Mouse (Mus musculus) lung, postnatal 10 days (tissue): ENCODE results near the gene Phf2.

ENCODE experiments used
- DNase-seq: peaks from one replicate; pipeline ENCODE4 v3.0.0; 2021

Phf2 gene

DNA sequence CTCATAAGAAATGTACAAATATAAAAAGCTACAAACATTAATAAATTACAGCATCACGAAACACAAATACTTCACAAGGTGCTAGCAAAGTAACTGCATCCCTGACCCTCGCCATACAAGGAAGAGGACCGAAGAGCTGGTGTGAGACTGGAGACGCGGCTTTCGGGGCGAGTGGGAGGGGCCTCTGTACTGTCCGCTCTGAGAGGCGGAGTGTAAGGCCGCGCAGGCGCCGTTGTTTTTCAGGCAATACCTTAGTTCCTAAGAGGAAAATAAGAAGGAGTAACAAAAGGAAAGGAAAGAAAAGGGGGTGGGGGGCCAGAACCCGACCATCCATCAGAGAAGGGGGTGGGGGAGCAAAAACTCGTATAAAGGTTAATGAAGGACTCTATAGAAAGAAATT lies 68.7 kb downstream of the Phf2 start:
- no peak for DNase-seq

DNA sequence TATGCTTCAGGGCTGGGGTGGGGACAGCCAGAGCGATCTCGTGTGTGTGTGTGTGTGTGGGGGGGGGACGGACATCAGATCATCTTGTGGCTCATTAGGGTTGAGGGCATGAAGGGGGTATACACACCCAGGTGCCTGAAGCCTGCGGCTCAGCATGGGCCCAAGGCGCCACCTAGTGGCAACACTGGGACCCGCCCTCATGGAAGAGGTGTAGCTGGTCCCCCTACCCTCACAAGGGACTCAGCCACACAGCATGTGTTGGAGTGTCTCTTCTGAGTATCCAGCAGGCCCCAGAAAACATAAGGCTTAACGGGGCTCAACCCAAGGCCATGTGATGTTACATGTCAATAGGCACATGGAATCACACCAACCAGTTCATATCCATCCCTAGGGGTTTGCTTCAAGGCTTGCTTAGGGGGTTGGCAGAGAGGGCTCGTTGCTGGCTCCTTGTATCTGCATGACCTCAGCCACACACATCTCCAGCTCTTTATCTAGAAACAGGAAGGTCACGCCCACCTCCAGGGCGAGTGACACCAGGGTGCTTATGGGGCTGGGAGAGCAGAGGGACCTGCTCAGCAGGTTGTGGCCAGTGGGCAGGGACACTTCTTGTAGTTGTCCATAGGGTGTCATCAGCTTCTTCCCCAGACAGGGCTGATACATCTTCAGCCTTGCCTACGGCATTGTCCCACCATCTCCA lies 69.9 kb downstream of the Phf2 start:
- DNase-seq = peak; percentile 76

DNA sequence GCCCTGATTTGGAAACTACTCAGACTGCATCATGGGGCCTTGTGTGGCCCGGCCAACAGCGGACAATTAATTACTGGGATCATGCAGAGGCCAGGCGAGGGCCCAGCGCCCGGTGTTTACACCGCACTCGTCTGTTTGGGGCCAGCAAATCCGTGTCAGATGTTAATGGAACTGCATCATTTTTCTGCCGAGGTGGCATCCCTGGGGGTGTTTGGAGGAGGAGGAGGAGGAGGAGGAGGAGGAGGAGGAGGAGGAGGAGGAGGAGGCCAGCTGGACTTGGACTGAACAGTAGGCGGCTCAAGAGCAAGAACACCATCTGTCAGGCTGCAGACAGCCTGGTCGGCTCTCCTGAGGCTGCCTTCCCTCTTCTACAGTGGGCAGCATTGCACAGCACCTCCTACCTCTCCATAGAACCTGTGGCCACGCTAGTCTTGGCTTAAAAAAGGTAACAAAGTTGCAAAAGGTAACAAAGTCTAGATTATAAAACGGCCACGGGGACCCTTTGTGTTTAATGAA lies 72.6 kb downstream of the Phf2 start:
- DNase-seq = peak; percentile 51

DNA sequence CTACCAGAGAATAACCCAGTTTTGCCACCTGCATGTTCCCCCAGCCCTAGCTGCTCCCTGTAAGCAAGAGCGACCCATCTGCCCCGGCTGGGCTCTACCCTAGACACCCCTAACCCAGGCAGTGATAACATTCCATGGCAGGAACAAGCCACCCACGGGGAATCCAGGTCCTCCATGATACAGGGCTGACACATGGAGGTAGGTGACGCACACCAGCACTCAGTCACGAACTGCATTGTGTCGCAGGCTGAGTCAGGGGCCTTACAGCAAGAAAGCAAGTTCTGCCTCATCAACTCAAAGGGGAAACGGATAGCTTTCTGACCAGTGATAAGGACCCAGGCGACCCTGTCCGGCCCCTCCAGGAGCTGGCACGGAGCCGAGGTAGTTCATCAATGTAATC lies 74.0 kb downstream of the Phf2 start:
- no peak for DNase-seq

DNA sequence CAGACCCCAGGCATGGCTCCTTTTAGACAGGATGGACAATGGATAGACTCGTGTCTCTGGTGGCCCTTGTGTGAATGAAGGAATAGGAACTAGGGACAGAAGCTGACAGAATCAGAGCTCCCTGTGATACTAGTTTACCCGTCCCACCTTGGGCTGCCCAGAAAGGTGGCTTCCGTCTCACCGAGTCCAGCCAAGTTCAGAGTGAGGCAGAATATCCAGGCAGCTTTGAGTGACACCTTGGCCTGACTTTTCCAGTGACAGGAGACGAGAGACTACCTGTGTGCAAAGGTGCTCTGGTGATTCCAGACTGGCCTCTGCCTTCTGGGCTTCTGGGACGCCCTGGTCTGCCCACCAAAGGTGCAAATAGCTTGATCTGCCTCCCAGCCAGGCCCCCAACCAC lies 75.2 kb downstream of the Phf2 start:
- no peak for DNase-seq

DNA sequence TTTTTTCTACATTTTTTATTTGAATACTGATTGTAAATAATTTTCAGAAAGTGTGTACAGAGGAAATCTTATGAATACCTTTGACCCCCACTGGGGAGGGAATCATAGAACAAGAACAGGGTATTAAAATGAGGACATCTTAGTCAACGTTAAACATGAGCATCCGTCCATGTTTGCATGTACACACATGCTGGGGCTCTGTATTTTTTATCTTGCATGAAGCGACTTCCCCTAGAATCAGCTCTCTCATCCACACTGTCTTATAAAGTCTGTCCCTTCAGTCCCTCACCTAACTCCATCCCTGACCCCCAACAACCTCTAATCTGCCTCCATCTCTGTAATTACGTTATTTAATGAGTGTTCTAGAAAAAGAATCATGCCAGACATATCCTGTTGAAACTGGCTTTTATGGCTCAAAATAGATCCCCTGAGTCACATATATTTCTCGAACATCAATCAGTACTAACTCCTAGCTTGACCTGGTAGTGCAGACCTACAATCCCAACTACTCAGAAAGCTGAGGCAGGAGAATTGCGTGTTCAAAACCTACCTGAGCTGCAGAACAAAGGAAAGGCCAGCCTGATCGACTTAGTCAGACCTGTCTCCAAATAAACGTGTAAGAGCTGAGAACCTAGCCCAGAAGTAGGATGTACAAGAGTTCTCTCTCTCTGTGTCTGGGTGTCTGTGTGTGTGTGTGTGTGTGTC lies 86.2 kb downstream of the Phf2 start:
- DNase-seq = no peak

DNA sequence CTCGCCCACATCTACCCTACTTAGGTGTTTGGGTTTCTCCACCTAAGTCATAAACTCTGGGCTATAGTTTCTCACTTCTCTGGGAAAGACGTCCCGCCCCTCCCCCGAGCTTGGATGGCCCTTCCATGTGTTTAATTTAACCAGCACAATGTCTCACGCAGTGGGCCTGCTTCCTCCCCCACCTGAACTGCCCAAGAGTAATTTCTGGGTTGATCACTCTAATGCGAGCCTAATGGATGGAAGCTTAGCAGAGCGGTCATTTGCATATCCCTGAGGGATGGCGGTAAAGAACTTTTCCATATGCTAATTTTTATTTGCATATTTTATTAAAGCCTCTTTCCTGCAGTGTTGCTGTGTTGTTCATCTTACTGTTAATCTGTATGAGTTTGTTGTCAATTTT lies 86.8 kb downstream of the Phf2 start:
- no peak for DNase-seq

DNA sequence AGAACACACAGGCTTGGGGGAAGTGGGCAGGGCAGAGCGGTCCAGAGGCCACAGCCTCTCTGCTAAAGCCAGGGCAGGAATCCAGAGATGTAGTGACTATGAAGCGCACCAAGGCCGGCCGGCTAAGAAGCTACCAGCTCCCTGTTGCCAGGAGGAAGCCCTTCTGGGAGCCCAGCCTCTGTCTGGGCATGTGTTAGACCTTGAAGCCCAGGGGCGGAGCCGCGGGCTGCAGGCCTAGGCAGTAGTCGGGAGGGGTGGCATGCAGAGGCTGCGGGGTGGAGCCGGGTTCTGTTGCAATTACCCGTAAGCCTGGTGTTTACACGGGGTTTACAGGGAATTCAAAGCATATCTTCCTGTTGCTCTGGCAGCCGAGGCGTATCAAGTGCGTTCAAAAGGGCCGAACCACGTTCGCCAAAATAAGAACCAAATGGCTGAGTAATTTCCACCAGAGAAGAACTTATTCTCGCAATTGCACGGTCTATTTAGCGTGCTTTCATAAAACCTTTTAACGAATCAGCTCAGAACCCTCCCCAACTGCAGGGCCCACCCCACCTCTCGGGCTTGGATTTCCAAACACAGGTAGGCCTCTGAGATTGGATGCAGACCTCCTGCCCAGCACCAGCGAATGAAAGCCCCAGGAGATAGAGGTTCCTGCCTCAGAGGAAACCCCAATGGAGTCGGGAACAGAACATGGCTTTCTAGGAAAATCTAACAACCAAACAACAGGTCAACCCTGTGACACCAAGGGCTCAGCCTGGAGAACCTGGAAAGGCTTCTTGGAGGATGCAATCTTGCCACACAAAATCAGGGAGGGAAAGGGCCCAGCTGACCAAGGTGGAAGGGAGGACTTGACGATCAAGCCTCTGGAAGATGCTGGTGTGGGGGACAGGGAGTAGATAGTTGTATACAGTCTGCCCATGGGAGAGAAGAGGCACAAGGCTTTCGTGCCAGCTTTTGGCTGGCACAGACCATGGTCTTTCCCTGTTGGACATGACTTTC lies 87.9 kb downstream of the Phf2 start:
- peak; percentile 73 for DNase-seq

DNA sequence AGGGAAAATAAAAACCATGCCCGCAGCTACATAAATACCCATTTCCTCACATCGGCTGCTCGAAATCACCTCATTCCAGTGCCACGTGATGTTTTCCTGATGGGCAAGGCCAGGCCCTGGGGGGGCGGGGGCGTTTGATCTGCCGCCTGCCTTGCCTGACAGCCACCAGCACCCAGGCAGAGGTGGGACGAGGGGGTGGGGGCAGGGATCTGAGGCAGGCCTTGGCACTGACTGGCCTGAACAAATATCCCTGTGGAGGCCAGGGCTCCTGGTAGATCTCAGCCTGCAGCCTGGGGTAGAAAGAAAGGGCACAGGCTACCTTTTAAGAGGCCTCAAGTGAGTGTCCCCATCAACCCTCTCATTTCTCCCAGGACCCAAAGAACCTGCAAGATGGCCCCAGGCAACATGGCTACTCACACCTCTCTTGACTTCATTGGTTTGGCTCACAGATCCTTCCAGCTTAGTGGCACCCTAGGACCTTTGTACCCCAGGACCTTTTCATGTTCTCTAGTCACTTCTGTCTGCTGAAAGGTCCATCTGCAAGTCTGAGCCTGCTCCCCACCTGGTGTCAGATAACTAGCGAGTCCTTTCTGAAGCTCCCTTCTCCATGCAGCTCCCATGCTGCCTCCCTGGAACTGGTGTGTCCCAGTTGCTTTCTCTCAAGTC lies 90.4 kb downstream of the Phf2 start:
- no peak for DNase-seq

DNA sequence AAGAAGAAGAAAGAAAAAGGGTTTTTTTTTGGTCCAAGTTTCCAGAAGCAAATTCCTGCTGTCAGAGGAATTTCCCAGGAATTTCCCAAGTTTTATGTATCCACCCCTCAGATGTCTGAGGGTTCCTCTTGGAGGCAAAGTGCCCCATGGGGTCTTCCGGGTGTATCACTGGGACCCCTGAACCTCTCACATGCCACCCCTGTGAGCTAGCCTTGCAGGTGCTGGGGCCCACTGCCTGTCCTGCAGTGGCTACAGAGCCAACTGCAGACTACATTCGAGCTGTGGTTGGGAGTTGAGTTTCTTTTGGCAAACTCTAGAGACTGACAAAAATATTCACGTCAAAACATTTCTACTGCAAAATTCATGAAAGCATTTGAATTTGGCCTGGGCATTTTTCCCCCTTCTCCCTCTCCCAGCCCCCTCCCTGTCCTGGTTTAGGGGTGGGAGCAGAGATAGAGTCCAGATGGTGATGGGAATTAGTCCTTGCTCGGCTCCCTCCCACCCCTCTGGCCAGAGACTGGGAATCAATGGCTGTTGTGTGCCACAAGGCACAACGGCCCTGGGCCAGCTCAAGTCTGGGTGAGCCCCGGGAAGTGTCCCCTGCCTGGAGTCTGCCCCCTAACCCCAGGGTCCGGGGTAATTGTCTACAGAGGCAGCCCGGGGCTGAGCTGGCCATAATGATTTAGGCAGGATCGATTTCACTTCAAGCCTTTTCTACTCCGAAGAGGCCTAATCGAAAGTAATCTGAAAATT lies 91.2 kb downstream of the Phf2 start:
- DNase-seq = peak; percentile 65

DNA sequence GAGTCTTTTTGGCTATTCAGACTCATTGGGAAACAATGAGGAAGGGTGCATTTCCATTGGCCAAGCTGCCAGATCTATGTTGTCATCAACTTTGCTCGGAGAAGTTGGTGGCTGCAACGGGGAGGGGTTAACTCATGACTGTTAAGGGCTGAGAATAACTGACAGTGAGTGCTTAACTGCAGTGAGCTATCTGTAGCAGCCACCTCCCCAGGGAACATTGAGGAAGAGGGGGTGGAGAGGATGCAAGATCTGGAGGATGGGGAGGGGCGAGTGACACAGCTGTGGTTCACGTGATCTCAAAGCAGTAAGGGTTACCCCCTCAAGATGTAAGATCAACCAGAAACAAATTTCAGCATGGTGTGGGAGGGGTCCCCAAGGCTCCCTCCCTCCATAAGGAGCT lies 92.8 kb downstream of the Phf2 start:
- DNase-seq = no peak

DNA sequence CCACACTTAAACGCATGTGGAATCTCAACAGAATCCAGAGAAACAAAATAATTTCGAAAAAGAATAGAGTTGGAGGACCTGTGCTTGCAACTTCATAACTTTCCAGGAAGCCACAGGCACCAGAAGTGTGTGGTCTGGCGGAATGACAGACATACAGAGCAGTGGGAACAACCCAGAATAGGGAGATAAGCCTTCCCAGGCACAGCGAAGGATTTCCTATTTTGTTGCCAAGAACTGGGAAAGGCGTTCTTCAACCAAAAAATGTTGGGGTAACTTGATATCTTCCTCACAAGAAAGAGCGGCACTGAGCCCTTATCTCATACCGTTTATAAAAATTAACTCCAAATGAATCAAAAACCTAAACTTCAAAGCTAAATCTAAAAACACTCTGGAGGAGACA lies 96.4 kb downstream of the Phf2 start:
- no peak for DNase-seq

DNA sequence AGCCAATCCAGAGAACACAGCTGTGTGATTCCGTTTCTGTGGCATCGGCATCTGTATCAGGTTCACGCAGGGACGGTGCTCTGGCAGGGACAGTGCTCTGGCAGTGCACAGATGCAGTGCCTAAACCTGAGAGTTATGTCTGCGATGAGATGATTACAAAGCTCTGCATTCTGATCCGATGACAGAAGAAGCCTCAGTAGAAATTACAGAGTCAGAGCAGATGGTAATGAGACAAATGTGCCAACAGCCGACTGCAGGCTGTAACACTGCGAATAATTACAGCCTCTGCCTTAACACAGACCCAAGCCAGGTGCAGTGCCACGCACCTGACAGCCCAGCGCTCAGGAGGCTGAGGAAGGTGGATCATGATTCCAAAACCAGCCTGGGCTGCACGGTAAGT lies 102.8 kb downstream of the Phf2 start:
- no peak for DNase-seq

DNA sequence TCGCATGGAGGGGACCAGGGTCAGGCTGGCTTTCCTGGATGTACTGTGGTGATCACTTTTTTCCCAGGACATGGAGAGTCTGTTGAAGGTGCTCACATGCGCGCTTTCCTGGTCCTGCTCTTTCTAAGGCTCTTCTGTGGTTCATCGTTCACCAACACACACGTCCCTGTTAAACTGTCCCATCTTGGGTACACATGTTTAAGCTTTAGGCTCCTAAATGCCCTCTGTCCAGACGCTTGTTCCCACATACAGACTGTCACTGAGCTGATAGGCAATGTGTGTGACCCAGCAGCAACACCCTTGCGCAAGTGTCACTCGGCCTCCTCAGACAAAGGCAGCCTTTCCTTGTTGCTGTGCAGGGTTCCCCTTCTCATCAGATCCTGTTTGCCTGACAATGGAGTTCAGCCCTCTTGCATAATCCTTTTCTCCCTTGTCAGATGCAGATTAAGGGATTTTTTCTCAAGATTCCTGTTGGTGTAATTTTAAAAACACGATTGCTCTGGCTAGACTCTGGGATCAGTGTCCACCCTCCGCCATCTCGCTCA lies 107.1 kb downstream of the Phf2 start:
- DNase-seq = no peak

DNA sequence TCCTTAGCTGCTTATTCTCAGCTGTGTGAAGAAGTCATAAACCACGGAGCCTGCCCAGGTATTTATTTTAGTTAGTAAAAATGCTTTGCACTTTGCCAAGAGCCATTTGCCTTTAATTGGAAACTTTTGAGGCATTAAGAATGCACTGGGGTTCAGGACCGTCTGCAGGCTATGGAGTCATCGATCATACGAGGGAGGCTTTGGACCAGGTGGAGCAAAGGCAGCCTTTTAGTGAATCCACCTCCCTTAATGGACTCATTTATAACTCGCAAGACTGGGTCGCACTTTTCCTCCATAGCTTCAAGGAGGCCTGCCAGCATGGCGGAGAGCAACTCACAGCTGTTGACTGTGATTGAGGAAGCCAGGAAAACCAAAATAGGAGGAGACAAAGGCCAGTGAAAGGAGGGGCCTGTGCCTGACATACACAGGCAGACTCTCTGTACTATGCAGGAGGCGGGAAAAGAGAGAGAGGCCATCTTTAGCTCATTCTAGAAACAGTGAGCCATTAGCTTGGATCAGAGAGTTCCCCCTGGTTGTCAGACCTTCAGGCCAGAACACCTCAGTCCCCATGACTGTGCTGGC lies 110.0 kb downstream of the Phf2 start:
- no peak for DNase-seq

DNA sequence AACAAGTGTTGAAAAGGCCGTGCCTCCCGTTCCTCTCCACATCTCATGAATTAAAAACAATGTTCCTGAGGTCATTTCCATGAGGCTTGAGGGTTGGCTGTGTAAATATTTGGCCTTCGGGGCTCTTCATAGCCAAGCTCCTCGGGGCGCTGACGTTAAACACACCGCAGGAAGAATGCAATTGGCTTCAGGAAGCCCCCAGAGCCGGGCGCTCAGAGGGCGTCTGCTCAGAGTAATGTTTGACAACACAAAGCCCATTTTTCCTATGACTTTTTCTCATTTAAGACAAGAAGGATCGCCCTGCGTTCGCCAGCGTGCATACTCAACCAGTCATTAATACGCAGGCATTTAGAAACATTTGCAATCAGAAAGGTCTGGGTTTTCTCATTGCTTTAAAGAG lies 114.2 kb downstream of the Phf2 start:
- no peak for DNase-seq
